Mouse (Mus musculus) liver, postnatal 0 days (tissue): ENCODE data around the gene Rab31. TPM values are rescaled to one million over a fixed set of nuclear protein-coding genes. Genes with fewer than 3 reads are reported as not detected.
"Not testable (repeated sequence)": the region's sequence is repeated elsewhere in the genome, so short reads cannot be mapped to it uniquely, and the experiment has no call there.

Source experiments
- ATAC-seq: fragments of 200-750 bp; cut with Nextera tagmentation; 2 replicates; pipeline ENCODE4 v1.8.0; 2017; ENCODE audit warnings: mild to moderate bottlenecking, moderate library complexity
- DNase-seq: peaks from one replicate; pipeline ENCODE4 v3.0.0-alpha.2; 2016
- H3K27ac ChIP-seq: fragments of 300-500 bp; sonication (generic); 2 replicates; pipeline ENCODE4 v1.5.1; 2014; ENCODE audit warnings: antibody characterized with exemption, moderate library complexity, mild to moderate bottlenecking, low read depth
- H3K27me3 ChIP-seq: fragments of 300-500 bp; sonication (generic); 2 replicates; pipeline ENCODE4 v1.6.1; 2014; ENCODE audit warnings: low read length, control low read depth, mixed read lengths; ENCODE audit not compliant: insufficient read depth
- H3K36me3 ChIP-seq: fragments of 300-500 bp; sonication (generic); replicated peaks from 2 replicates; pipeline ENCODE4 v1.6.1; 2014; ENCODE audit warnings: mild to moderate bottlenecking, control low read depth, low read length, moderate library complexity, mixed read lengths; ENCODE audit not compliant: insufficient read depth
- H3K4me1 ChIP-seq: fragments of 300-500 bp; sonication (generic); 2 replicates; pipeline ENCODE4 v1.6.1; 2014; ENCODE audit warnings: antibody characterized with exemption, mild to moderate bottlenecking, control low read depth; ENCODE audit not compliant: insufficient read depth
- H3K4me2 ChIP-seq: fragments of 300-500 bp; sonication (generic); 2 replicates; pipeline ENCODE4 v1.6.1; 2014; ENCODE audit warnings: low read depth, mild to moderate bottlenecking, low read length, moderate library complexity, mixed read lengths
- H3K4me3 ChIP-seq: fragments of 300-500 bp; sonication (generic); 2 replicates; pipeline ENCODE4 v1.5.1; 2014; ENCODE audit warnings: low read depth, low read length
- H3K9ac ChIP-seq: fragments of 300-500 bp; sonication (generic); replicated peaks from 2 replicates; pipeline ENCODE4 v1.6.1; 2014; ENCODE audit warnings: mild to moderate bottlenecking, moderate library complexity
- H3K9me3 ChIP-seq: fragments of 300-500 bp; sonication (generic); 2 replicates; pipeline ENCODE4 v1.6.1; 2016; ENCODE audit warnings: mild to moderate bottlenecking, control low read depth, low read length, mixed read lengths
- CTCF ChIP-seq: sonication (generic); IDR thresholded peaks from 2 replicates; pipeline ENCODE4 v1.5.1; 2016; ENCODE audit warnings: antibody characterized with exemption, low read depth
- EP300 ChIP-seq: IDR thresholded peaks from 2 replicates; pipeline ENCODE4 v1.6.1; 2016; ENCODE audit warnings: antibody characterized with exemption, low read depth, mild to moderate bottlenecking
- WGBS: fragments of 180-500 bp; shearing (Covaris S2); extraction: QIAGEN DNeasy Blood & Tissue Kit; methylation state at CpG from one replicate; pipeline ENCODE4 v1.1.7; 2014; ENCODE audit not compliant: insufficient replicate concordance; 5-methylcytosine and 5-hydroxymethylcytosine counted together
- polyA plus RNA-seq: library from polyadenylated mRNA; unstranded; fragments of >200 nt; fragmentation: Nextera tagmentation; extraction: Ambion mirVana; gene quantifications from 2 replicates; pipeline ENCODE4 v1.2.1, GENCODE M21; 2015

Rab31 gene
- polyA plus RNA-seq, 1 experiment from 2014 or later: 7.2 TPM

- Histone ChIP-seq H3K36me3 (no peaks in the 10 kb centered on the region), H3K27me3 (no peaks in the 10 kb centered on the region), H3K4me2 (no peak overlapping the region), H3K9ac (no peak overlapping the region), H3K4me3 (no peak overlapping the region), H3K4me1 (0 out of 2 replicates have a peak, but pooled peaks cover 4% of the 10 kb centered on the region), H3K9me3 (no peaks in the 10 kb centered on the region), H3K27ac (no peak overlapping the region)
- no peak for TF ChIP-seq CTCF
- ATAC-seq (no peak), DNase-seq (no peak)
- 60% methylated on average over 10 of the region's 10 CpGs for whole genome bisulfite sequencing
Measured at GRCm38 (mm10) chr17:65643051-65643521, 129.5 kb downstream of the Rab31 start.

- Histone ChIP-seq H3K27ac (no peak overlapping the region), H3K27me3 (no peaks in the 10 kb centered on the region), H3K9ac (no peak overlapping the region), H3K4me2 (no peak overlapping the region), H3K4me1 (0 out of 2 replicates have a peak, but pooled peaks cover 4% of the 10 kb centered on the region), H3K9me3 (no peaks in the 10 kb centered on the region), H3K4me3 (no peak overlapping the region), H3K36me3 (no peaks in the 10 kb centered on the region)
- 84% methylated on average over 5 of the region's 5 CpGs for WGBS
- DNase-seq (no peak), ATAC-seq (no peak)
- TF ChIP-seq EP300 (no peak), CTCF (no peak)
Measured at GRCm38 (mm10) chr17:65642578-65642991, 130.0 kb downstream of the Rab31 start.

- Histone ChIP-seq H3K4me2 (no peak within 1 kb of the TSS), H3K27me3 (no peaks in the 10 kb centered on the region), H3K36me3 (no peaks in the 10 kb centered on the region), H3K4me1 (0 out of 2 replicates have a peak, but pooled peaks cover 4% of the 10 kb centered on the region), H3K9me3 (no peaks in the 10 kb centered on the region), H3K9ac (no peak within 1 kb of the TSS), H3K4me3 (no peak within 1 kb of the TSS), H3K27ac (no peak within 1 kb of the TSS)
- DNase-seq: no peak
- ATAC-seq: no peak
- 77% methylated on average over 11 of the region's 11 CpGs for WGBS
- TF ChIP-seq EP300 (no peak), CTCF (no peak)
Measured at GRCm38 (mm10) chr17:65641734-65642218, 130.8 kb downstream of the Rab31 start, which contains the start of gene Txndc2. Gene Txndc2, minus strand, starts transcription at chr17:65642168.

DNA sequence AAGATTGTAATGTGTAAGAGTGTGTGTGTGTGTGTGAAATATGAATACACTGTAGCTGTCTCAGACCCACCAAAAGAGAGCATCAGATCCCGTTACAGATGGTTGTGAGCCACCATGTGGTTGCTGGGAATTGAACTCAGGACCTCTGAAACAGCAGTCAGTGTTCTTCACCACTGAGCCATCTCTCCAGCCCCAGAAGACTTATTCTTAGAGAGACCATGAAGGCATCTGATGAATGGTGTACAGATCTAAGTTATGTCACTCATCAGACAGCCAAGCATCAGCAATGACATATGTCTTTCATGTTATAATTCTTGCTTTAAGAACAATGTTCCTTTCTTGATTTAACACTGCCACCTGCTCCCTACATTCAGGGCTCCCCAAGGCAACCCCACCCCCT, 133.4 kb downstream of the Rab31 start:
- H3K4me1 ChIP-seq: peaks cover 11% of the 10 kb centered on the region
- no peak overlapping the region for H3K9ac ChIP-seq
- H3K4me3 ChIP-seq: no peak overlapping the region
- no peaks in the 10 kb centered on the region for H3K36me3 ChIP-seq
- TF ChIP-seq CTCF (no peak), EP300 (no peak)
- H3K27me3 ChIP-seq: no peaks in the 10 kb centered on the region
- no peaks in the 10 kb centered on the region for H3K9me3 ChIP-seq
- no peak for DNase-seq
- 71% methylated on average over 1 of the region's 1 CpGs for WGBS
- H3K4me2 ChIP-seq: no peak overlapping the region
- ATAC-seq: no peak
- H3K27ac ChIP-seq: no peak overlapping the region

DNA sequence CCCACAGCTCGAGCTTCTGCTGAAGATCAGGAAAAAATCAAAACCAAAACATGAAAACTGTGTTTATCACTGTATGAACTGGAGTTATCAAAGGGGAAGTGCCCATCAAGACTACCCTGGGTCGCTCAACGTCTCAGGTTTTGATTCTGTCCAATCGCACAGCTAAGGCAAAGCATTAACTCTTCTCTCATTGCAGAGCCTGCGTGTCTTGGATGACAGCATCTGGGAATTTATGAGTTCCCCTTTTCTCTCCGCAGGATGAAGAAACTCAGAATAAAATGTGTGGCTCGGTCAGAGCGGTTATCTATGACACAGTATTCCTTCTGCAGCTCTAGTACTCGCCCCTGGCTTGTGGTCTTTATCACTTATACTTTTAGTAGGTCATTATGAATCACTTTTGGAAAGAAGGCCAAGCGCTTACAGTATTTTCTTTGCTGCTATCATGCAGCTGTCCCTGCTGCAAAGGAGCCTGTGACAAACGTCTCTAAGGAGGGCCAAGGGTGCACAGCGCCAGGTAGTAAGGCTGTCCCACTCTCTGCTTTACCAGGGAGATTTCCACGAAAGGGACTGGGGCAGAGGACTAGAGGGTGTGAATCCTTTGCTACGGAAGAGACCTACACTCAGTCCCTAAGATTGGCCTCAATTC, 136.7 kb downstream of the Rab31 start:
- Histone ChIP-seq H3K4me2 (0 out of 2 replicates have a peak overlapping the region, but pooled peaks have one; percentile 6), H3K4me1 (peaks cover 8% of the 10 kb centered on the region), H3K36me3 (no peaks in the 10 kb centered on the region), H3K4me3 (no peak overlapping the region), H3K9ac (no peak overlapping the region), H3K27me3 (no peaks in the 10 kb centered on the region), H3K9me3 (no peaks in the 10 kb centered on the region), H3K27ac (no peak overlapping the region)
- TF ChIP-seq EP300 (no peak), CTCF (no peak)
- WGBS: 37% methylated on average over 14 of the region's 14 CpGs
- ATAC-seq (peak; percentile 38; the same call in 1 of the 2 replicates), DNase-seq (no peak)

DNA sequence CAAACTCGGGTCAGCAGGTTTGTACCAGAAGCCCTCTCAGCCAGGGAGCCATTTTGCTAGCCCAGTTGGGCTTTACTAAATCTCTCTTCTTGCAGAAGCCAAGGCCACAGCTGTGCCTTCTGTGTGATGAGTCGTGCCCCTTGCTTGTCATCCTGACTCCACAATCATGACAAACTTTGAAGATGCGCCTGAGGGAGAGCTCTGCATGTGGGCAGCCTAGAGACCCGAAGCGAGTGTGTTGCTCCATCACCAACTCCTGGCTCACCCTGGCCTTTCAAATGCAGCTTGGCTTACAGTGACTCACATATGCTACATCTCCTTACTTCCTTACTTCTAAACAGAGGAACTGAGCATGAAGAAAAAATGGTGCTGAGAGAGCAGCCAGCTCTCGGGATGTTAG, 142.6 kb downstream of the Rab31 start:
- ATAC-seq: peak; percentile 41
- no peaks in the 10 kb centered on the region for H3K9me3 ChIP-seq
- H3K27me3 ChIP-seq: no peaks in the 10 kb centered on the region
- H3K36me3 ChIP-seq: no peaks in the 10 kb centered on the region
- H3K4me3 ChIP-seq: no peak overlapping the region
- WGBS: 72% methylated on average over 6 of the region's 6 CpGs
- TF ChIP-seq EP300: no peak
- no peak for TF ChIP-seq CTCF
- H3K4me2 ChIP-seq: no peak overlapping the region
- no peaks in the 10 kb centered on the region for H3K4me1 ChIP-seq
- no peak overlapping the region for H3K27ac ChIP-seq
- no peak for DNase-seq
- H3K9ac ChIP-seq: no peak overlapping the region

GRCm38 (mm10) chr17:65628823-65629532, 143.6 kb downstream of the Rab31 start:
- not testable (repeated sequence) for H3K4me3 ChIP-seq, H3K27ac ChIP-seq, H3K9me3 ChIP-seq, ATAC-seq, H3K27me3 ChIP-seq, DNase-seq, H3K9ac ChIP-seq, H3K4me2 ChIP-seq, H3K4me1 ChIP-seq, H3K36me3 ChIP-seq
- 69% methylated on average over 13 of the region's 13 CpGs for WGBS
